Mouse (Mus musculus) CH12.LX (cell line): ENCODE data around the gene Ttll4. TPM values are rescaled to one million over a fixed set of nuclear protein-coding genes. Genes with fewer than 3 reads are reported as not detected.

ENCODE experiments used
- DNase-seq: peaks from one replicate; pipeline ENCODE4 v3.0.0-alpha.2; 2013; ENCODE audit errors: extremely low read depth
- H3K27ac ChIP-seq: 2 replicates; pipeline ENCODE4 v1.5.1; 2012; ENCODE audit warnings: low read depth, mild to moderate bottlenecking, control low read depth, moderate library complexity; ENCODE audit not compliant: insufficient read depth
- H3K27me3 ChIP-seq: replicated peaks from 2 replicates; pipeline ENCODE3; 2012; ENCODE audit warnings: inconsistent platforms
- H3K36me3 ChIP-seq, 2 experiments: replicated peaks in 1 of 2; 2 replicates each; pipeline versions ENCODE3 to v1.6.1; 2012; ENCODE audit warnings: inconsistent platforms in 1 of 2, low read length in 1 of 2, mild to moderate bottlenecking in 1 of 2, mixed read lengths in 1 of 2, moderate library complexity in 1 of 2; ENCODE audit not compliant: control insufficient read depth in 1 of 2, insufficient read depth in 1 of 2
- H3K4me1 ChIP-seq, 2 experiments: 2 replicates each; pipeline ENCODE4 v1.6.1; 2012; ENCODE audit warnings: inconsistent platforms in 1 of 2, moderate library complexity in 1 of 2; ENCODE audit not compliant: insufficient read depth in 2 of 2, control insufficient read depth in 1 of 2
- H3K4me2 ChIP-seq: 2 replicates; pipeline ENCODE4 v1.6.1; 2012; ENCODE audit warnings: low read depth, mild to moderate bottlenecking, control low read depth; ENCODE audit not compliant: poor library complexity, insufficient read depth, severe bottlenecking
- H3K4me3 ChIP-seq, 3 experiments: fragments of 150-350 bp in 1 of 3; sonication (generic) in 1 of 3; replicated peaks in 1 of 3; 2 replicates each; pipeline versions ENCODE3 to v1.5.1; 2011 to 2012; ENCODE audit warnings: low read depth in 2 of 3, low read length in 2 of 3, mild to moderate bottlenecking in 2 of 3, moderate library complexity in 2 of 3, control low read depth in 1 of 3, improper control_type of control experiment in 1 of 3, inconsistent platforms in 1 of 3, mixed read lengths in 1 of 3; ENCODE audit not compliant: poor library complexity in 1 of 3
- H3K79me2 ChIP-seq: replicated peaks from 2 replicates; pipeline ENCODE4 v1.6.1; 2012; ENCODE audit warnings: mild to moderate bottlenecking, moderate library complexity; ENCODE audit not compliant: control insufficient read depth, poor library complexity, insufficient read depth, severe bottlenecking; ENCODE audit errors: extremely low read depth
- H3K9ac ChIP-seq: 2 replicates; pipeline ENCODE4 v1.6.1; 2012; ENCODE audit warnings: low read depth, mild to moderate bottlenecking, control low read depth, moderate library complexity; ENCODE audit not compliant: insufficient read depth
- H3K9me3 ChIP-seq: replicated peaks from 2 replicates; pipeline ENCODE3; 2012; ENCODE audit warnings: low read length, inconsistent platforms, mixed read lengths
- CHD1 ChIP-seq: IDR thresholded peaks from 2 replicates; pipeline ENCODE4 v1.6.1; 2012; ENCODE audit warnings: low read depth, low read length, improper control_type of control experiment, inconsistent platforms
- CHD2 ChIP-seq: IDR thresholded peaks from 2 replicates; pipeline ENCODE4 v1.6.1; 2011; ENCODE audit warnings: low read length, improper control_type of control experiment
- CTCF ChIP-seq, 2 experiments: IDR thresholded peaks in 1 of 2; conservative IDR thresholded peaks in 1 of 2; 2 replicates each; pipeline ENCODE4 v1.5.1; 2011 to 2012; ENCODE audit warnings: low read depth in 2 of 2, low read length in 2 of 2, improper control_type of control experiment in 1 of 2, inconsistent platforms in 1 of 2, mild to moderate bottlenecking in 1 of 2, moderate library complexity in 1 of 2
- E2F4 ChIP-seq: IDR thresholded peaks from 2 replicates; pipeline ENCODE4 v1.6.1; 2011; ENCODE audit warnings: low read depth, low read length, improper control_type of control experiment; ENCODE audit not compliant: insufficient replicate concordance
- ETS1 ChIP-seq: conservative IDR thresholded peaks from 2 replicates; pipeline ENCODE4 v1.6.1; 2012; ENCODE audit warnings: low read depth, mild to moderate bottlenecking, inconsistent platforms, low read length, improper control_type of control experiment, moderate library complexity
- GABPA ChIP-seq: IDR thresholded peaks from 2 replicates; pipeline ENCODE4 v1.6.1; 2012; ENCODE audit warnings: low read depth, low read length, improper control_type of control experiment, inconsistent platforms; ENCODE audit not compliant: insufficient replicate concordance
- HCFC1 ChIP-seq: IDR thresholded peaks from 2 replicates; pipeline ENCODE4 v1.6.1; 2012; ENCODE audit warnings: low read depth, mild to moderate bottlenecking, inconsistent platforms, low read length, improper control_type of control experiment
- JUN ChIP-seq: IDR thresholded peaks from 2 replicates; pipeline ENCODE4 v1.6.1; 2011; ENCODE audit warnings: low read depth, mild to moderate bottlenecking, low read length, improper control_type of control experiment, moderate library complexity; ENCODE audit not compliant: insufficient read depth
- JUND ChIP-seq: conservative IDR thresholded peaks from 2 replicates; pipeline ENCODE4 v1.6.1; 2011; ENCODE audit warnings: low read depth, low read length, improper control_type of control experiment
- MAX ChIP-seq: IDR thresholded peaks from 2 replicates; pipeline ENCODE4 v1.6.1; 2011; ENCODE audit warnings: low read length, improper control_type of control experiment
- MAZ ChIP-seq: IDR thresholded peaks from 2 replicates; pipeline ENCODE4 v1.6.1; 2012; ENCODE audit warnings: low read depth, mild to moderate bottlenecking, inconsistent platforms, low read length, improper control_type of control experiment, moderate library complexity
- MYC ChIP-seq: IDR thresholded peaks from 2 replicates; pipeline ENCODE4 v1.6.1; 2011; ENCODE audit warnings: low read depth, mild to moderate bottlenecking, improper control_type of control experiment, low read length
- NRF1 ChIP-seq: IDR thresholded peaks from 2 replicates; pipeline ENCODE4 v1.6.1; 2014; ENCODE audit warnings: low read depth, mild to moderate bottlenecking, inconsistent platforms, low read length, improper control_type of control experiment, moderate library complexity
- PAX5 ChIP-seq: IDR thresholded peaks from 2 replicates; pipeline ENCODE4 v1.6.1; 2012; ENCODE audit warnings: low read length, inconsistent platforms, mixed read lengths
- POLR2AphosphoS2 ChIP-seq: IDR thresholded peaks from 2 replicates; pipeline ENCODE4 v1.6.1; 2011; ENCODE audit warnings: low read depth, low read length, improper control_type of control experiment
- RAD21 ChIP-seq: IDR thresholded peaks from 2 replicates; pipeline ENCODE4 v1.6.1; 2011; ENCODE audit warnings: low read depth, mild to moderate bottlenecking, low read length, improper control_type of control experiment, moderate library complexity
- SIN3A ChIP-seq: IDR thresholded peaks from 2 replicates; pipeline ENCODE4 v1.6.1; 2012; ENCODE audit warnings: low read length, improper control_type of control experiment, inconsistent platforms
- SMC3 ChIP-seq: IDR thresholded peaks from 2 replicates; pipeline ENCODE4 v1.6.1; 2011; ENCODE audit warnings: low read depth, low read length, improper control_type of control experiment
- TCF12 ChIP-seq: IDR thresholded peaks from 2 replicates; pipeline ENCODE4 v1.6.1; 2014; ENCODE audit warnings: low read depth, mild to moderate bottlenecking, inconsistent platforms, low read length, improper control_type of control experiment
- USF1 ChIP-seq: IDR thresholded peaks from 2 replicates; pipeline ENCODE4 v1.6.1; 2014; ENCODE audit warnings: low read depth, mild to moderate bottlenecking, inconsistent platforms, low read length, improper control_type of control experiment
- ZKSCAN1 ChIP-seq: IDR thresholded peaks from 2 replicates; pipeline ENCODE4 v1.6.1; 2012; ENCODE audit warnings: low read depth, inconsistent platforms, low read length, improper control_type of control experiment, borderline replicate concordance
- ZMIZ1 ChIP-seq: IDR thresholded peaks from 2 replicates; pipeline ENCODE4 v1.6.1; 2012; ENCODE audit warnings: low read depth, mild to moderate bottlenecking, inconsistent platforms, low read length, improper control_type of control experiment
- dilution Hi-C: fragments of 300-500 bp; cut with MboI; formaldehyde crosslinking; loops from 2 replicates; pipeline ENCODE4 v1.14.3; 2020; ENCODE audit warnings: low sequenced_read_pairs; ENCODE audit not compliant: extremely low pct_unique_long_range_greater_than_20kb, extremely low pct_ligation_motif_present
- in situ Hi-C: fragments of 300-500 bp; cut with MboI; formaldehyde crosslinking; loops from 3 replicates; pipeline ENCODE4 v1.14.3; 2019; ENCODE audit warnings: low sequenced_read_pairs, low pct_ligation_motif_present, low pct_unique_long_range_greater_than_20kb, mixed read lengths
- polyA plus RNA-seq: library from polyadenylated mRNA; unstranded; fragments of >175 nt; gene quantifications from 2 replicates; pipeline ENCODE4 v1.2.1, GENCODE M21; 2012; ENCODE audit warnings: low read depth; ENCODE audit not compliant: insufficient read length
- total RNA-seq, 2 experiments: library from RNA; depleted of rRNA; stranded (reverse); fragments of 300-350 nt in 1 of 2; fragments of >200 nt in 1 of 2; gene quantifications; 2 replicates each; pipeline ENCODE4 v1.2.3; 2012 to 2014

Ttll4 gene
- total and polyA plus RNA-seq, 3 experiments = 21.8 to 85.8 (median 23.6) TPM

DNA sequence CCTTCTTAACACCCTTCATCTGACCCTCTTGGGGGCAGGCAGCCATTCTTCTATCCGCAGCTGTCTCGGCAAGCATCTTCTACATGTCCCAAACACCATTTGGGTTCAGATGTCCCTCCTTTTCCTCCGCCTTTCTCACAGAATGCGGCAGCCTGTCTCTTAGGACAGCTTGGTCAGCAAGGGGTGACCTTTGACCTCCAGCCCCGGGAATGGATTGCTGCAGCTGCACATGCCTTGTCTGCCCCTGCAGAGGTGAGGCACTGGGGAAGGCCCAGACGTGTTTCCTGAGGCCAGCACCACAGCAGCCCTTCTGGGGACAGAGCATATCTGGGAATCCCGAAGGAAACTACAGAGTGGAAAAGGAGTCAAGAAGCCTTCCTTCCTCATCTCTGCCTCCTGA lies 33.5 kb upstream of the Ttll4 start:
- no peak overlapping the region for H3K27ac ChIP-seq
- H3K4me3 ChIP-seq = no peak overlapping the region
- no peaks in the 10 kb centered on the region for H3K36me3 ChIP-seq
- no peak for DNase-seq
- H3K9ac ChIP-seq = no peak overlapping the region
- H3K4me1 ChIP-seq = 0 out of 4 replicates have a peak, but pooled peaks cover 0 to 4% of the 10 kb centered on the region in 2 experiments
- H3K27me3 ChIP-seq = no peaks in the 10 kb centered on the region
- in situ Hi-C loops = no loop called here
- TF ChIP-seq CHD1 (no peak), CTCF (conservative IDR thresholded peaks at IDR 0.05 in 1 of 2, IDR thresholded peaks at IDR 0.05 in 1 of 2; ENCODE audit: low read depth in 2 of 2, low read length in 2 of 2) (no peak), GABPA (no peak), SMC3 (no peak), MAX (no peak), JUN (no peak), POLR2AphosphoS2 (no peak), MYC (no peak), ZMIZ1 (no peak), NRF1 (no peak)
- TF ChIP-seq, all 38 proteins: peak for 0
- dilution Hi-C loops = no loop called here
- Histone ChIP-seq H3K4me2 (no peak overlapping the region), H3K9me3 (no peaks in the 10 kb centered on the region), H3K79me2 (no peaks in the 10 kb centered on the region)

DNA sequence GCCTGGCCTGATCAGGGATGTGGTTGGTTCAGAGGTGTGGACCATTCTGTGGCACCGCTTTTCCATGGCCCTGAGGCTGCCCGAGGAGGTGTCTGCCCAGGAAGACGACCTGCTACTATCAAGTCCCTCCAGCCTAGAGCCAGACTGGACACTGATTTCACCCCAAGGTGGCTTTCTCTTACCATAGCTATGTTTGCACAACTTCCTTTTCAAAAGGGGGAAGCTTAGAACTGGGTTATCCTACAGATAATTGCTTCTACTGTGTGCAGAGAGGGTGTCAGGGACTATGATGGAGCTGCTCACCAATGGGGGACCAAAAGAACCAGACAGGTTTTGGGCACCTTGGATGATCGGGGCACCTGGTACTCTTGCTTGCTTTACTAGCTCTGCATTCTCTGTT lies 28.8 kb upstream of the Ttll4 start:
- Histone ChIP-seq H3K4me1 (no peaks in the 10 kb centered on the region), H3K4me2 (no peak overlapping the region), H3K27me3 (no peaks in the 10 kb centered on the region), H3K36me3 (no peaks in the 10 kb centered on the region), H3K79me2 (no peaks in the 10 kb centered on the region), H3K9ac (no peak overlapping the region), H3K9me3 (no peaks in the 10 kb centered on the region), H3K27ac (no peak overlapping the region), H3K4me3 (no peak overlapping the region)
- dilution Hi-C loops = no loop called here
- TF ChIP-seq ETS1 (no peak), RAD21 (no peak), JUND (no peak), PAX5 (no peak), HCFC1 (no peak), ZMIZ1 (no peak), SIN3A (no peak), TCF12 (no peak), MAZ (no peak), CHD2 (no peak), POLR2AphosphoS2 (no peak), USF1 (no peak), MAX (no peak), GABPA (no peak), ZKSCAN1 (no peak), E2F4 (no peak)
- TF ChIP-seq, all 38 proteins: peak for 0
- no peak for DNase-seq
- in situ Hi-C loops = no loop called here
